Mouse (Mus musculus): ENCODE data around the gene Ddx42. TPM values are rescaled to one million over a fixed set of nuclear protein-coding genes. Genes with fewer than 3 reads are reported as not detected.

Ddx42 gene
- polyA plus RNA-seq, 1 experiment from 2014 or later: 43.0 TPM

DNA sequence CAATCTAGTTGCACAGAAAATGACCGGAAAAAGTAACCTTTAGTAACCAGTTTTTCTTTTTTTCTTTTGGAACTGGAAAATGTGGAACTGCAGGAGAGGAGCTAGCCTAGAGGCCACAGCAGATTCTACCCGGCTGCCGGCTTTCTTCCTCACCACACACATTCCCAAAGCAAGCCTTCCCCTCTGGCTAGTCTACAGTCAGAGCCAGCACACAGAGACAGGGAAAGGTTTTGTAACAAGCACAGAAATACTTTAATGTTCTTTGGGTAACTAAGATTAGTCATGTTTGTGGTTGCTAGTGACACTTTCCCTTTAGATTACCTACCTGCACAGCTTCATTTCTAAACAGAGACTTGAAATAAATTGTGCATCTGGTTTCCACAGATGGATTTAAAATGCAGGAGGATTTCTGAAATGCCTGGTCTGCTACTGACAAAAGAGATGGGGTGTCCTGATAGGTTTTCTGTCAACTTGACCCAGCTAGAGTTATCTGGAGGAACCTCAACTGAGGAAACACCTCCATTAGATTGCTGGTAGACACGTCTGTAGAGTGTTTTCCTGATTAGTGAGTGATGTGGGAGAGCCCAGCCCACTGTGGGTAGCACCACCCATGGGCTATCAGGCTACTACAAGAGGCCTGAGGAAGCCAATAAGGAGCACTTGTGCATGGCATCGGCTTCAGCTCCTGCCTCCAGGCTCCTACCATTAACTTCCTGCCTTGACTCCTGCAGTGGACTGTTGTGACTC is 38.5 kb upstream of the Ddx42 start:
- 68% methylated on average over 5 of the region's 5 CpGs for WGBS

DNA sequence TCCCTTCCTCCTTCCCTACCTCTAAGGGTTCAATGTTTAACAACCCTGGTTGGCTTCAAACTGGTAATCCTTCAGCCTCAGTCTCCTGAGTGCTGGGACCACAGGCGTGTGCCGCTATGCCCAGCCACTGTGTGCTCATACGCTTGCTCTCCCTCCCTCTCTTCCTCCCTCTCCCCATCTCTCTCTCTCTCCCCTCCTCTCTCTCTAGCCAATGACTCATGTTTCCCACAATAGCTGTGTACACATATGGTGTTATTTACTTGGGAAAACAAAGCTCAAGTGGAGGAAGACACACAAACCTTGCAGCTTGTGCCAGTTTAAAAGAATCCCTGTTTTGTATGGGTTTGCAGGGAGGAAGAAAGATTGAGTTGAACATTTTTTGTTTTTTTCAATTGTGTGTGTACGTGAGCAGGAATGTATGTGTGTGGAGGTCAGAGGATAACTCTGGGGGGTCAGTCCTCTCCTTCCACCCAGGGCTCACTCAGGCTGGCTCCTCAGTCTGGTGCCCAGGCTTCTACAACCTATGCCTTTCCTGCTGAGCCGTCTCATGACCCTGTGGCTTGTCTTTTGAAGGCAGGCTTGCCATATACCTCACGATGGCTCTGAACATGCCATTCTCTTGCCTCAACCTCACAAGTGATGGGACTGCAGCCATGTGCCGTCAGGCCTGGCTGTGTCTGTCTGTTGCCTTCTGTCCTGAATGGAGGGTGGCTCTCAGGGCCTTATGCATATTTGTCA is 36.8 kb upstream of the Ddx42 start:
- Histone ChIP-seq H3K36me3 (ENCODE audit: control insufficient read depth, insufficient read depth, low read length) (peaks cover 23% of the 10 kb centered on the region; the same call in 1 of the 2 replicates), H3K27ac (replicated peaks in 1 of 2; ENCODE audit: control insufficient read depth in 1 of 2, insufficient read depth in 1 of 2, low read depth in 2 of 2, low read length in 2 of 2) (no peak overlapping the region), H3K4me2 (ENCODE audit: low read length) (no peak overlapping the region), H3K4me3 (ENCODE audit: control insufficient read depth in 1 of 2, insufficient read depth in 1 of 2, low read depth in 1 of 2, low read length in 2 of 2) (no peak overlapping the region), H3K9me3 (ENCODE audit: control insufficient read depth, low read length) (no peaks in the 10 kb centered on the region), H3K4me1 (ENCODE audit: control insufficient read depth in 2 of 2, insufficient read depth in 2 of 2, low read length in 2 of 2) (peaks cover 0 to 6% of the 10 kb centered on the region in 2 experiments; a peak in 1 of 4 replicates), H3K9ac (ENCODE audit: low read length) (no peak overlapping the region), H3K27me3 (ENCODE audit: control insufficient read depth, insufficient read depth, low read length) (no peaks in the 10 kb centered on the region)
- 66% methylated on average over 7 of the region's 7 CpGs for WGBS
- no peak for ATAC-seq (ENCODE audit: insufficient number of reproducible peaks, insufficient read depth, low FRiP score, low read depth)

More for the DNA sequence above, 38.5 kb upstream of the Ddx42 start:
- Histone ChIP-seq H3K9ac (ENCODE audit: low read length) (no peak overlapping the region), H3K9me3 (ENCODE audit: control insufficient read depth, low read length) (no peaks in the 10 kb centered on the region), H3K27me3 (ENCODE audit: control insufficient read depth, insufficient read depth, low read length) (no peaks in the 10 kb centered on the region), H3K27ac (replicated peaks in 1 of 2; ENCODE audit: control insufficient read depth in 1 of 2, insufficient read depth in 1 of 2, low read depth in 2 of 2, low read length in 2 of 2) (no peak overlapping the region), H3K4me3 (ENCODE audit: control insufficient read depth in 1 of 2, insufficient read depth in 1 of 2, low read depth in 1 of 2, low read length in 2 of 2) (no peak overlapping the region), H3K36me3 (ENCODE audit: control insufficient read depth, insufficient read depth, low read length) (peaks cover 18% of the 10 kb centered on the region; the same call in 1 of the 2 replicates), H3K4me1 (ENCODE audit: control insufficient read depth in 2 of 2, insufficient read depth in 2 of 2, low read length in 2 of 2) (peaks cover 0 to 6% of the 10 kb centered on the region in 2 experiments; a peak in 1 of 4 replicates), H3K4me2 (ENCODE audit: low read length) (no peak overlapping the region)
- ATAC-seq (ENCODE audit: insufficient number of reproducible peaks, insufficient read depth, low FRiP score, low read depth): no peak

DNA sequence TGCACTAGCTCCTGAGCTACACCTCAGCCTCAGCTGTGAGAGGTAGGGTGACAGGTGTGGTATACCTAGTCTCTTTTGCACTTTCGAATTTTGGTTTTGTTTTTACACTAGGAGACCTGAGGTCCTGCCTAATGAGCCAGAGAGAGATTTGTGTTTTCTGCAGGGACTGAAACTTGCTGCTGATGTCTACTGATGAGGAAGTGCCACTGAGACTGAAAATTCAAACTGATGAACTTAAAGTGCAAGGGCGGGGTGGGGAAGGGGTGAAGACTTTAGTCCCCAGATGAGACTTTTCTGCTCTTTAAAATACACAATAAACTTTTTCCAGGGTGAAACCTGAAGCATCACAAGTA is 36.3 kb upstream of the Ddx42 start:
- 81% methylated on average over 2 of the region's 2 CpGs for WGBS
- H3K36me3 ChIP-seq (ENCODE audit: control insufficient read depth, insufficient read depth, low read length): peaks cover 23% of the 10 kb centered on the region; the same call in 1 of the 2 replicates
- no peak overlapping the region for H3K9ac ChIP-seq (ENCODE audit: low read length)
- H3K27me3 ChIP-seq (ENCODE audit: control insufficient read depth, insufficient read depth, low read length): no peaks in the 10 kb centered on the region
- H3K9me3 ChIP-seq (ENCODE audit: control insufficient read depth, low read length): no peaks in the 10 kb centered on the region
- H3K27ac ChIP-seq (replicated peaks in 1 of 2; ENCODE audit: control insufficient read depth in 1 of 2, insufficient read depth in 1 of 2, low read depth in 2 of 2, low read length in 2 of 2): no peak overlapping the region
- peaks cover 0 to 6% of the 10 kb centered on the region in 2 experiments; a peak in 1 of 4 replicates for H3K4me1 ChIP-seq (ENCODE audit: control insufficient read depth in 2 of 2, insufficient read depth in 2 of 2, low read length in 2 of 2)
- no peak for ATAC-seq (ENCODE audit: insufficient number of reproducible peaks, insufficient read depth, low FRiP score, low read depth)
- H3K4me2 ChIP-seq (ENCODE audit: low read length): no peak overlapping the region
- no peak overlapping the region for H3K4me3 ChIP-seq (ENCODE audit: control insufficient read depth in 1 of 2, insufficient read depth in 1 of 2, low read depth in 1 of 2, low read length in 2 of 2)

DNA sequence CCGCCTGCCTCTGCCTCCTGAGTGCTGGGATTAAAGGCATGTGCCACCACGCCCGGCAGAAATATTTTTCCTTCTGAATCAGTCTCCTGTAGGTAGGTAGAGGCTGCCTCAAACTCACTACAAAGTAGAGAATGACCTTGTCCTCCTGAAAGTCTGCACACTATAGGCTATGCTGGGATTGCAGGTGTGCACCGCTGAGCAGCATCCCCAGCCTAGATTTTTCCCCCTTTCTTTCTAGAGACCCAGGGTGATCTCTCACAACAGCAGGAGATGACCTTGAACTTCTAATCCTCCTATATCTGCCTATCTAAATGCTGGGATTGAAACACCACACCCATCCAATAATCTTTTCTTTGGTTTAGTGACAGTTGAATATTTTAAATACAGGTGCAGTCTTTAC is 29.4 kb upstream of the Ddx42 start:
- Histone ChIP-seq H3K9ac (ENCODE audit: low read length) (no peak overlapping the region), H3K36me3 (ENCODE audit: control insufficient read depth, insufficient read depth, low read length) (peaks cover 23% of the 10 kb centered on the region), H3K4me1 (ENCODE audit: control insufficient read depth in 2 of 2, insufficient read depth in 2 of 2, low read length in 2 of 2) (peaks cover 0 to 2% of the 10 kb centered on the region in 2 experiments; a peak in 2 of 4 replicates), H3K27ac (replicated peaks in 1 of 2; ENCODE audit: control insufficient read depth in 1 of 2, insufficient read depth in 1 of 2, low read depth in 2 of 2, low read length in 2 of 2) (no peak overlapping the region), H3K4me3 (ENCODE audit: control insufficient read depth in 1 of 2, insufficient read depth in 1 of 2, low read depth in 1 of 2, low read length in 2 of 2) (no peak overlapping the region), H3K4me2 (ENCODE audit: low read length) (no peak overlapping the region), H3K9me3 (ENCODE audit: control insufficient read depth, low read length) (no peaks in the 10 kb centered on the region), H3K27me3 (ENCODE audit: control insufficient read depth, insufficient read depth, low read length) (no peaks in the 10 kb centered on the region)
- ATAC-seq (ENCODE audit: insufficient number of reproducible peaks, insufficient read depth, low FRiP score, low read depth): no peak
- WGBS: 91% methylated on average over 4 of the region's 4 CpGs

DNA sequence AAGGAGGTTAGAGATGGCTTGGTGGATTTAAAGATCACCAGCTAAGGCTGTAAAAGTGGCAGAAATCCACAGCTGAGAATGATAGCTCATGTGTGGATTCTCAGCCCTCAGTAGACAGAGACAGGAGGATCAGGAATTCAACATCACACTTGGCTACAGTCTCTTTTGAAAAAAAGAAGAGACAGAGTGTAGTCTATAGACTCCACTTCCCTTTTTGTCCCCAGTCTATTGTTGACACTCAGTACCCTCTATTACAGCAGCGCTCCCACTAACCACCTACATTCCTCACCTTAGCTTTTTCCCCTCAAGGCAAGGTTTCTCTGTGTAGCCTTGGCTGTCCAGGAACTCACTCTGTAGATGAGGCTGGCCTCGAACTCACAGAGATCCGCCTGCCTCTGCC is 25.0 kb upstream of the Ddx42 start:
- H3K4me1 ChIP-seq (ENCODE audit: control insufficient read depth in 2 of 2, insufficient read depth in 2 of 2, low read length in 2 of 2): peaks cover 2 to 14% of the 10 kb centered on the region in 2 experiments; a peak in 3 of 4 replicates
- no peaks in the 10 kb centered on the region for H3K27me3 ChIP-seq (ENCODE audit: control insufficient read depth, insufficient read depth, low read length)
- no peak overlapping the region for H3K9ac ChIP-seq (ENCODE audit: low read length)
- H3K36me3 ChIP-seq (ENCODE audit: control insufficient read depth, insufficient read depth, low read length): peaks cover 12% of the 10 kb centered on the region; the same call in 1 of the 2 replicates
- ATAC-seq (ENCODE audit: insufficient number of reproducible peaks, insufficient read depth, low FRiP score, low read depth): no peak
- no peak overlapping the region for H3K4me2 ChIP-seq (ENCODE audit: low read length)
- WGBS: 95% methylated on average over 3 of the region's 3 CpGs
- no peak overlapping the region for H3K27ac ChIP-seq (replicated peaks in 1 of 2; ENCODE audit: control insufficient read depth in 1 of 2, insufficient read depth in 1 of 2, low read depth in 2 of 2, low read length in 2 of 2)
- H3K9me3 ChIP-seq (ENCODE audit: control insufficient read depth, low read length): no peaks in the 10 kb centered on the region
- no peak overlapping the region for H3K4me3 ChIP-seq (ENCODE audit: control insufficient read depth in 1 of 2, insufficient read depth in 1 of 2, low read depth in 1 of 2, low read length in 2 of 2)

DNA sequence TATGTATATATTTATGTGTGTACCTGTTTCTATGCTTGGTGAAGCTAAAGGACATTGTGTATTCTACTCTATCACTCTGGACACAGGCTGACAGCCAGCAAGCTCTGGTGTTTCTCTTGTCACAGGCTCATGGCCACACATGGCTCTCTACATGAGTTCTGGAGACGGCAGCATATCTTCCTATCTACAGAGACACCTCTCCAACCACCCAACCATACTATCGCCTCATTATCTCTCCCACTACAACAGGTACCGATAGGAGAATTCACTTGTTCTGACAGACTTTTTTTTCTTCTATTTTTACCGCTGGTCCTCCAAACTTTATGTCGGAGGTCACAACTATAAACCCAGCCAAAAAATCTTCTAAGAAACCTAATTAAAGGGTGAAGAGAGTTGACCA is 24.5 kb upstream of the Ddx42 start:
- H3K27me3 ChIP-seq (ENCODE audit: control insufficient read depth, insufficient read depth, low read length): no peaks in the 10 kb centered on the region
- 59% methylated on average over 5 of the region's 5 CpGs for WGBS

DNA sequence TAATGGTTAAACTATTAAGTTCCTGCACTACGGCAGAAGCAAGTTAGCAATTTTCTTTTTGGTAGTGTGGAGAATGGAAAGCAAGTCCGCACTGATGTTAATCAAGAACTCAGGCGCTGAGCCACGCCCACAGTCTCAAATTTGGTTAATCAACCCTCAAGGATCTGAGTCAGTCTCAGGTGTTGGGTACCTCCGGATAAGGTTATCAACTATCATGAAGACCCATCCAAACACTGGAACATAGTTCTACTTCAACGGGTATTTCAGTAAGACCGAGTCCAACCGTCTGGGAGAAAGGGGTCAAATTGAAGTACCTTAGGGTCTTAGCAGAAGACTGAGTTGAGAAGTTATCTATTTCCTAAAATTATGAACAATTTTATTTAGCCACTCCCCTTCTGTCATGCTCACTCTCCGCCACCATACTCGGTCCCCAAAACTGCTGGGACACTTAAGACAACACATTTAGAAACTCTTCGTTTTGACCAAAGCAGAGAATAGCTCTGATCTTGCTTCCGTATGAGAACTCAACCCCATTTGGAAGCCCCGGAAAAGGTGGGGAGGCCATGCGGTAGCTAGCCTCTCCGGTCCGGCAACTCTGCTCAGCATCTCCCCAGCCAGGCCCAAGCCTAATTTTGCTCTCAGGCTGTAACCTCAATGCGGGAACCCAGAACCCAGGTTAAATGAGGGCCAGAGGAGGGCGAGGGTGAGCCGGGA is 23.9 kb upstream of the Ddx42 start:
- Histone ChIP-seq H3K4me2 (ENCODE audit: low read length) (peak overlapping the region; percentile 82), H3K4me1 (ENCODE audit: control insufficient read depth in 2 of 2, insufficient read depth in 2 of 2, low read length in 2 of 2) (peaks cover 2 to 14% of the 10 kb centered on the region in 2 experiments; a peak in 3 of 4 replicates), H3K27ac (replicated peaks in 1 of 2; ENCODE audit: control insufficient read depth in 1 of 2, insufficient read depth in 1 of 2, low read depth in 2 of 2, low read length in 2 of 2) (peak overlapping the region; percentile 85 to 88), H3K27me3 (ENCODE audit: control insufficient read depth, insufficient read depth, low read length) (no peaks in the 10 kb centered on the region), H3K9ac (ENCODE audit: low read length) (peak overlapping the region; percentile 85), H3K9me3 (ENCODE audit: control insufficient read depth, low read length) (no peaks in the 10 kb centered on the region), H3K4me3 (ENCODE audit: control insufficient read depth in 1 of 2, insufficient read depth in 1 of 2, low read depth in 1 of 2, low read length in 2 of 2) (peak overlapping the region; percentile 83 to 91), H3K36me3 (ENCODE audit: control insufficient read depth, insufficient read depth, low read length) (peaks cover 21% of the 10 kb centered on the region)
- ATAC-seq (ENCODE audit: insufficient number of reproducible peaks, insufficient read depth, low FRiP score, low read depth): peak; percentile 2; the same call in 1 of the 2 replicates
- WGBS: 11% methylated on average over 19 of the region's 19 CpGs

More for the DNA sequence above, 24.5 kb upstream of the Ddx42 start:
- Histone ChIP-seq H3K9me3 (ENCODE audit: control insufficient read depth, low read length) (no peaks in the 10 kb centered on the region), H3K4me3 (ENCODE audit: control insufficient read depth in 1 of 2, insufficient read depth in 1 of 2, low read depth in 1 of 2, low read length in 2 of 2) (peak overlapping the region in 1 of 2 experiments; percentile 83; a peak in 2 of 4 replicates), H3K4me1 (ENCODE audit: control insufficient read depth in 2 of 2, insufficient read depth in 2 of 2, low read length in 2 of 2) (peaks cover 2 to 14% of the 10 kb centered on the region in 2 experiments; a peak in 3 of 4 replicates), H3K36me3 (ENCODE audit: control insufficient read depth, insufficient read depth, low read length) (peaks cover 15% of the 10 kb centered on the region), H3K4me2 (ENCODE audit: low read length) (peak overlapping the region; percentile 82), H3K9ac (ENCODE audit: low read length) (peak overlapping the region; percentile 85; the same call in 1 of the 2 replicates), H3K27ac (replicated peaks in 1 of 2; ENCODE audit: control insufficient read depth in 1 of 2, insufficient read depth in 1 of 2, low read depth in 2 of 2, low read length in 2 of 2) (no peak overlapping the region)
- ATAC-seq (ENCODE audit: insufficient number of reproducible peaks, insufficient read depth, low FRiP score, low read depth): no peak

Measured in heart, embryonic 14.5 days (tissue).